Mouse (Mus musculus) midbrain, embryonic 10.5 days (tissue): ENCODE measurements around the gene Nmd3. TPM values are rescaled to one million over a fixed set of nuclear protein-coding genes. Genes with fewer than 3 reads are reported as not detected.

Experiments
- DNase-seq: peaks from one replicate; pipeline ENCODE4 v3.0.0-alpha.2; 2017; ENCODE audit warnings: low spot score
- H3K27ac ChIP-seq: fragments of 300-500 bp; sonication (generic); replicated peaks from 2 replicates; pipeline ENCODE4 v1.5.1; 2016; ENCODE audit warnings: mild to moderate bottlenecking
- H3K27me3 ChIP-seq: fragments of 300-500 bp; sonication (generic); 2 replicates; pipeline ENCODE4 v1.6.1; 2016; ENCODE audit warnings: low read depth, mild to moderate bottlenecking; ENCODE audit not compliant: poor library complexity, severe bottlenecking
- H3K36me3 ChIP-seq: fragments of 300-500 bp; sonication (generic); 2 replicates; pipeline ENCODE4 v1.6.1; 2016; ENCODE audit warnings: mild to moderate bottlenecking, moderate library complexity
- H3K4me1 ChIP-seq: fragments of 300-500 bp; sonication (generic); 2 replicates; pipeline ENCODE4 v1.6.1; 2016
- H3K4me3 ChIP-seq: fragments of 300-500 bp; sonication (generic); 2 replicates; pipeline ENCODE4 v1.5.1; 2016; ENCODE audit warnings: mild to moderate bottlenecking, moderate library complexity
- H3K9me3 ChIP-seq: fragments of 300-500 bp; sonication (generic); replicated peaks from 2 replicates; pipeline ENCODE4 v1.6.1; 2016; ENCODE audit warnings: mild to moderate bottlenecking
- WGBS: fragments of 180-500 bp; shearing (Covaris S2); methylation state at CpG from one replicate; pipeline ENCODE4 v1.1.7; 2016; 5-methylcytosine and 5-hydroxymethylcytosine counted together
- polyA plus RNA-seq: library from polyadenylated mRNA; unstranded; fragments of >200 nt; fragmentation: Nextera tagmentation; extraction: Ambion mirVana; gene quantifications from 2 replicates; pipeline ENCODE4 v1.2.1, GENCODE M21; 2016

Nmd3 gene
- polyA plus RNA-seq, result 147 and 156 TPM in 2 replicates

- under 1% methylated on average over 33 of the region's 33 CpGs for WGBS
- H3K4me1 ChIP-seq, result peaks cover 18% of the 10 kb centered on the region
- peaks cover 19% of the 10 kb centered on the region for H3K36me3 ChIP-seq
- peak; percentile 94 for DNase-seq
- H3K4me3 ChIP-seq, result peak within 1 kb of the TSS; percentile 95
- H3K27me3 ChIP-seq, result no peaks in the 10 kb centered on the region
- no peaks in the 10 kb centered on the region for H3K9me3 ChIP-seq
- H3K27ac ChIP-seq, result peak within 1 kb of the TSS; percentile 97
These were observed at the start of gene Nmd3 for GRCm38 (mm10) chr3:69721814-69722186. Nmd3 (plus strand) TSS chr3:69721985.

DNA sequence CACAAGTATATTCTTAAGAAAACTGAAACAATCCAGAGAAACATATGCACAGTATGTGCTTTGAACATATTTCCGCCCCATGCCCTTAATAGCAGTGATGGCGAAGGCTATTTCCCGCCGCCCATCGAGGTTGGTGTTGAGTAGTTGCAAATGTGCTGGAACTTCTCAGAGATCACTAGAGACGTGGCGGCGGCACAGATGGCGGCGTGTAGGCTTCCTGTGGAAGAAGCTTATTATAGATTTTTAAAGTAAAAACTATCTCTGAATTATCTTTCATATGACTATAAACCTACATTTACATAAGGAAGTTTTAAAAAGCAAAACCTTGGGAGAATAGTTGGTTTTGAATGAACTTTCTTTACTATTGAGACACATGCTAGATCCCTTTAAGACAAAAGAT, 48.4 kb upstream of the Nmd3 start:
- no peaks in the 10 kb centered on the region for H3K27me3 ChIP-seq
- H3K9me3 ChIP-seq, result no peaks in the 10 kb centered on the region
- no peak overlapping the region for H3K27ac ChIP-seq
- 96% methylated on average over 10 of the region's 10 CpGs for WGBS
- H3K4me1 ChIP-seq, result no peaks in the 10 kb centered on the region
- no peak for DNase-seq
- no peaks in the 10 kb centered on the region for H3K36me3 ChIP-seq
- H3K4me3 ChIP-seq, result no peak overlapping the region

GRCm38 (mm10) chr3:69674206-69674605, 47.6 kb upstream of the Nmd3 start:
- no peaks in the 10 kb centered on the region for H3K9me3 ChIP-seq
- no peak overlapping the region for H3K27ac ChIP-seq
- 84% methylated on average over 3 of the region's 3 CpGs for WGBS
- H3K4me1 ChIP-seq, result no peaks in the 10 kb centered on the region
- no peak overlapping the region for H3K4me3 ChIP-seq
- H3K36me3 ChIP-seq, result no peaks in the 10 kb centered on the region
- no peaks in the 10 kb centered on the region for H3K27me3 ChIP-seq
- no peak for DNase-seq

- Histone ChIP-seq H3K27ac (no peak overlapping the region), H3K36me3 (no peaks in the 10 kb centered on the region), H3K4me3 (no peak overlapping the region), H3K4me1 (no peaks in the 10 kb centered on the region), H3K9me3 (no peaks in the 10 kb centered on the region), H3K27me3 (no peaks in the 10 kb centered on the region)
- no peak for DNase-seq
- 69% methylated on average over 1 of the region's 1 CpGs for WGBS
These were observed 32.0 kb upstream of the Nmd3 start for GRCm38 (mm10) chr3:69689791-69690190.

DNA sequence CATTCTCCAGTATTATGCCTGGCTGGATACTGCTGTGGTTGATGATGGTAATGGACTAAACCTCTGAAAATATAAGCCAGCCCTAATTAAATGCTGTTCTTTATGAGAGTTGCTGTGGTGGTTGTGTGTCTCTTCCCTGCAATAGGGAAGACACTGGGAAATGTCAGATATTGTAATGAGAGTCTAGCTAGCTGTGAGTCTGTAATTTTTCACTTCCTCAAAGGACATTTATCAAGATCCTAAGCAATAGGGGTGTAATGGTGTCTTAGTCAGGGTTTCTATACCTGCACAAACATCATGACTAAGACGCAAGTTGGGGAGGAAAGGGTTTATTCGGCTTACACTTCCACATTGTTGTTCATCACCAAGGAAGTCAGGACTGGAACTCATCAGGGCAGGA, 30.8 kb upstream of the Nmd3 start:
- Histone ChIP-seq H3K4me3 (no peak overlapping the region), H3K27ac (no peak overlapping the region), H3K36me3 (no peaks in the 10 kb centered on the region), H3K9me3 (no peaks in the 10 kb centered on the region), H3K4me1 (no peaks in the 10 kb centered on the region), H3K27me3 (no peaks in the 10 kb centered on the region)
- 87% methylated on average over 2 of the region's 2 CpGs for WGBS
- DNase-seq, result no peak

- Histone ChIP-seq H3K4me1 (peaks cover 4% of the 10 kb centered on the region; the same call in 1 of the 2 replicates), H3K27me3 (no peaks in the 10 kb centered on the region), H3K27ac (no peak overlapping the region), H3K36me3 (no peaks in the 10 kb centered on the region), H3K9me3 (no peaks in the 10 kb centered on the region), H3K4me3 (no peak overlapping the region)
- WGBS, result 67% methylated on average over 6 of the region's 6 CpGs
- no peak for DNase-seq
These were observed 21.8 kb upstream of the Nmd3 start for GRCm38 (mm10) chr3:69699851-69700500.

DNA sequence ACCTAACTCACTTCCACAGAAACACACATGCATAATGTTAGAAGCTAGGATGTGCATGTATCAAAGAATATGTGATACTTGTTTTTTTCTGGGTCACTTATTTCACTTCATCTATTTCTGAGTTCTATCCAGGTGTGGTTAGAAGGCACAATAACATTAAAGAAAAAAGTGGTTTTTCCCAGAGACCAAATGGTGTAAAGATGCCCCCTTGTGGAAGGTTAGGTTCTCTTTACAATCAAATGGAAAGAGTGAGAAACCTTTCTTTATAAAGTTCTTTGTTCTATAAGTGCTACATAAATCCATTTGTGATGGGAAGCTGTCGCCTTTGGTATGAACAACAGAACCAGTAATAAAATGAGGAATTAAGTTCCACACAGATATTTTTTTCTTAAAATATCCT, 19.9 kb upstream of the Nmd3 start:
- Histone ChIP-seq H3K27ac (no peak overlapping the region), H3K4me1 (peaks cover 4% of the 10 kb centered on the region; the same call in 1 of the 2 replicates), H3K36me3 (no peaks in the 10 kb centered on the region), H3K9me3 (no peaks in the 10 kb centered on the region), H3K27me3 (no peaks in the 10 kb centered on the region), H3K4me3 (no peak overlapping the region)
- no peak for DNase-seq
- WGBS, result 43% methylated on average over 1 of the region's 1 CpGs

DNA sequence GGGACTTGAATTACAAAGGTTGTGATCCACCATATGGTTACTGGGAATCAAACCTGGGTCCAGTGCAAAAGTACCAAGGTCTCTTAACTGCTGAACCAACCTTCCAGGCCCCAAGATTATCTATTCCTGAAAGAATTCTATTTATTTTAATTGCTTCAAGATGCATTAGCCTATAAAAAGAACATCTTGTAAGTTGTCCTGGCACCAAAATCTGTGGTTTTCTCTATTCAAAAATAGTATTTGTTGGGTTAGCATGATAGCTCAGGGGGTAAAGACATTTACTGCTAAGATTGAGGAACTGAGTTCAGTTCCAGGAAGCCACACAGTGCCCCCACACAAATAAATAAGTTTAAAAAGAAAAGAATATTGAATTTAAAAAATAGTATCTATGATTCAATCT, 19.4 kb upstream of the Nmd3 start:
- Histone ChIP-seq H3K9me3 (no peaks in the 10 kb centered on the region), H3K27me3 (no peaks in the 10 kb centered on the region), H3K4me3 (no peak overlapping the region), H3K36me3 (no peaks in the 10 kb centered on the region), H3K27ac (no peak overlapping the region), H3K4me1 (peaks cover 4% of the 10 kb centered on the region; the same call in 1 of the 2 replicates)
- DNase-seq, result no peak

GRCm38 (mm10) chr3:69709043-69709929, 12.5 kb upstream of the Nmd3 start:
- DNase-seq, result no peak
- Histone ChIP-seq H3K9me3 (no peaks in the 10 kb centered on the region), H3K36me3 (no peaks in the 10 kb centered on the region), H3K4me3 (no peak overlapping the region), H3K27me3 (peaks cover 13% of the 10 kb centered on the region; the same call in 1 of the 2 replicates), H3K4me1 (peaks cover 9% of the 10 kb centered on the region; the same call in 1 of the 2 replicates), H3K27ac (no peak overlapping the region)
- 61% methylated on average over 12 of the region's 12 CpGs for WGBS

GRCm38 (mm10) chr3:69711907-69712600, 9.7 kb upstream of the Nmd3 start:
- Histone ChIP-seq H3K9me3 (no peaks in the 10 kb centered on the region), H3K36me3 (no peaks in the 10 kb centered on the region), H3K27me3 (peaks cover 13% of the 10 kb centered on the region; the same call in 1 of the 2 replicates), H3K4me1 (peaks cover 9% of the 10 kb centered on the region; the same call in 1 of the 2 replicates), H3K4me3 (no peak overlapping the region), H3K27ac (no peak overlapping the region)
- WGBS, result 57% methylated on average over 8 of the region's 8 CpGs
- DNase-seq, result no peak

DNA sequence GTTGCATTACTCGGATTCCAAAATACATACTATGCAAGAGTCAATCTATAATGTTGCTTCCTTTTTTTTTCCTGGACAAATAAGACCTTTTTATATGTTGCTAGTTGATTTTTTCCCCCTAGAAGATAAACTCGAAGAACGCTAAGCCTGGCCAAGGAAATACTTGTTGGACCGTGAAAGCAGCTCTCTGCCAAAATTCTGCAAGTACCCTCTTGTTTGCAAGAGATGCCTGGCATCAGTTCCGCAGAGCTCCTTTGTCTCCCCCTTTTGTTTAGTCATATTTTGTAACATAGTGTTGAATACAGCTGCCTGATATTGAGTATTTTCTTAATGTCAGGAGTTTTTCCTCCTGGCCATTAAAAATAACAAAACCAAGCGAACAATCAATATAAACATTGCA, 4.3 kb upstream of the Nmd3 start:
- no peaks in the 10 kb centered on the region for H3K36me3 ChIP-seq
- no peak overlapping the region for H3K27ac ChIP-seq
- WGBS, result 89% methylated on average over 6 of the region's 6 CpGs
- no peaks in the 10 kb centered on the region for H3K9me3 ChIP-seq
- no peak overlapping the region for H3K4me3 ChIP-seq
- H3K4me1 ChIP-seq, result no peaks in the 10 kb centered on the region
- no peak for DNase-seq
- H3K27me3 ChIP-seq, result no peaks in the 10 kb centered on the region

GRCm38 (mm10) chr3:69722187-69722867, 542 bp downstream of the Nmd3 start:
- WGBS, result under 1% methylated on average over 58 of the region's 58 CpGs
- peak; percentile 55 for DNase-seq

More at GRCm38 (mm10) chr3:69722187-69722867, 542 bp downstream of the Nmd3 start:
- H3K27ac ChIP-seq, result peak overlapping the region; percentile 97
- peak overlapping the region; percentile 95 for H3K4me3 ChIP-seq
- peaks cover 24% of the 10 kb centered on the region for H3K36me3 ChIP-seq
- no peaks in the 10 kb centered on the region for H3K27me3 ChIP-seq
- no peaks in the 10 kb centered on the region for H3K9me3 ChIP-seq
- peaks cover 18% of the 10 kb centered on the region for H3K4me1 ChIP-seq
